ENCODE assay signal across 8 mouse cellular contexts in genomic region chr19:45748206-45748605, GRCm38 (mm10). TPM values are rescaled to one million over a fixed set of nuclear protein-coding genes. Genes with fewer than 3 reads are reported as not detected.
A peak's percentile ranks its signal among the peaks of the same experiment; 100 is the strongest.
DNase-seq lines count a peak whose midpoint lies in the region; ATAC-seq and TF ChIP-seq lines count a peak whose summit lies in the region.

No protein-coding gene starts in this region.

- H3K4me2 ChIP-seq in liver, embryonic 13.5 days, result peak overlapping the region; percentile 96

- H3K9ac ChIP-seq in liver, embryonic 13.5 days, result peak overlapping the region; percentile 93

- H3K9me3 ChIP-seq in liver, embryonic 13.5 days (replicated peaks), result no peaks in the 10 kb centered on the region

- H3K36me3 ChIP-seq in thymus, adult 2 months (ENCODE audit: control insufficient read depth, insufficient read depth, low read length), result peaks cover 11% of the 10 kb centered on the region
- H3K36me3 ChIP-seq in liver, embryonic 13.5 days, result peaks cover 32% of the 10 kb centered on the region

- TF ChIP-seq CTCF in thymus, adult 2 months (IDR thresholded peaks at IDR 0.05; ENCODE audit: borderline replicate concordance, control insufficient read depth, extremely low read depth, insufficient read depth, low read length, poor library complexity), result no peak

- 57% methylated on average over 9 of the region's 9 CpGs for WGBS in thymus, adult 2 months
- 39% methylated on average over 9 of the region's 9 CpGs for WGBS in liver, embryonic 13.5 days (ENCODE audit: insufficient replicate concordance)

- peak; percentile 23 to 31 for DNase-seq in cerebellum, postnatal 14 days
- DNase-seq in cerebellum, postnatal 36 days, result no peak
- no peak for DNase-seq in thymus, adult 2 months
- no peak for DNase-seq in thymus, postnatal 36 days
- no peak for DNase-seq in liver, embryonic 13.5 days
- no peak for DNase-seq in urinary bladder, postnatal 10 days (ENCODE audit: low spot score)

- TF ChIP-seq POLR2A in thymus, adult 2 months (IDR thresholded peaks at IDR 0.05; ENCODE audit: control insufficient read depth, extremely low read depth, insufficient read depth, low read length, poor library complexity), result no peak

- peaks cover 19% of the 10 kb centered on the region for H3K4me1 ChIP-seq in thymus, adult 2 months (replicated peaks; ENCODE audit: control insufficient read depth, insufficient read depth, low read length)
- H3K4me1 ChIP-seq in liver, embryonic 13.5 days (replicated peaks), result peaks cover 42% of the 10 kb centered on the region

- peaks cover 4% of the 10 kb centered on the region; the same call in 1 of the 2 replicates for H3K27me3 ChIP-seq in thymus, adult 2 months (ENCODE audit: control insufficient read depth, insufficient read depth, low read length)
- peaks cover 35% of the 10 kb centered on the region for H3K27me3 ChIP-seq in liver, embryonic 13.5 days

- peak overlapping the region; percentile 86 for H3K4me3 ChIP-seq in thymus, adult 2 months (ENCODE audit: control insufficient read depth, insufficient read depth, low read length)
- H3K4me3 ChIP-seq in liver, embryonic 13.5 days (replicated peaks), result peak overlapping the region; percentile 94

- no peak overlapping the region for H3K27ac ChIP-seq in thymus, adult 2 months (ENCODE audit: control insufficient read depth, insufficient read depth, low read length)
- peak overlapping the region; percentile 63 for H3K27ac ChIP-seq in liver, embryonic 13.5 days

- ATAC-seq in liver, embryonic 13.5 days (ENCODE audit: low read depth), result no peak
- no peak for ATAC-seq in frontal cortex, adult (ENCODE audit: low TSS enrichment)
- ATAC-seq in megakaryocyte progenitor cell, adult 5-6 weeks (replicated peaks; ENCODE audit: poor library complexity), result no peak

RNA-seq across cellular contexts. Expression of gene Npm3, which starts 1.2 kb away (rescaled TPM):
- polyA plus RNA-seq in thymus, adult 2 months (2012; rRNA removed), result 146 and 167 TPM in 2 replicates
- 13.9 and 15.4 TPM in 2 replicates for polyA plus RNA-seq in liver, embryonic 13.5 days (2015; fragmentation: Nextera tagmentation; extraction: Ambion mirVana)
- 105 and 126 TPM in 2 replicates for total RNA-seq in megakaryocyte progenitor cell, adult 5-6 weeks (2015)
- 115 and 121 TPM in 2 replicates for total RNA-seq in megakaryocyte progenitor cell, adult 5-6 weeks (2017)

RNA-seq across cellular contexts. Expression of gene Fgf8, which starts 5.5 kb away (rescaled TPM):
- 0.26 and 0.33 TPM in 2 replicates for polyA plus RNA-seq in thymus, adult 2 months (2012; rRNA removed)
- polyA plus RNA-seq in liver, embryonic 13.5 days (2015; fragmentation: Nextera tagmentation; extraction: Ambion mirVana), result not detected in 2 replicates
- not detected in 2 replicates for total RNA-seq in megakaryocyte progenitor cell, adult 5-6 weeks (2015)
- not detected in 2 replicates for total RNA-seq in megakaryocyte progenitor cell, adult 5-6 weeks (2017)

RNA-seq across cellular contexts. Expression of gene Mgea5, which starts 35.4 kb away (rescaled TPM):
- polyA plus RNA-seq in thymus, adult 2 months (2012; rRNA removed), result 71.2 and 74.2 TPM in 2 replicates
- polyA plus RNA-seq in liver, embryonic 13.5 days (2015; fragmentation: Nextera tagmentation; extraction: Ambion mirVana), result 17.7 and 19.1 TPM in 2 replicates
- total RNA-seq in megakaryocyte progenitor cell, adult 5-6 weeks (2015), result 65.4 and 66.0 TPM in 2 replicates
- 109 and 124 TPM in 2 replicates for total RNA-seq in megakaryocyte progenitor cell, adult 5-6 weeks (2017)

Comparison
In these comparisons a context has a peak if more than half of its experiments do, and no peak if none do; other contexts are left out.
1. DNase-seq: peak in cerebellum, postnatal 14 days (2 of 2); none in cerebellum, postnatal 36 days (0 of 2), thymus, adult 2 months (single experiment), thymus, postnatal 36 days (0 of 2), liver, embryonic 13.5 days (single experiment) and urinary bladder, postnatal 10 days (single experiment).